Mouse (Mus musculus): ENCODE measurements around the gene Eno1.

- TF ChIP-seq POLR2A (IDR thresholded peaks at IDR 0.05; ENCODE audit: borderline replicate concordance, extremely low read depth, insufficient read depth, insufficient read length, poor library complexity, severe bottlenecking) (no peak), CTCF (IDR thresholded peaks at IDR 0.05; ENCODE audit: borderline replicate concordance, extremely low read depth, insufficient read depth, insufficient read length) (peak; percentile 19; the same call in 1 of the 2 replicates)
Observed at GRCm38 (mm10) chr4:150283993-150284392, 47.5 kb downstream of the Eno1 start.
